Mouse (Mus musculus) kidney, postnatal 4 days (tissue): Measurements from ENCODE around the gene Thrb.

Source experiments
- DNase-seq, 2 experiments: peaks; one replicate each; pipeline ENCODE4 v3.0.0; 2021; ENCODE audit warnings: mixed read lengths in 2 of 2

The Thrb gene

DNA sequence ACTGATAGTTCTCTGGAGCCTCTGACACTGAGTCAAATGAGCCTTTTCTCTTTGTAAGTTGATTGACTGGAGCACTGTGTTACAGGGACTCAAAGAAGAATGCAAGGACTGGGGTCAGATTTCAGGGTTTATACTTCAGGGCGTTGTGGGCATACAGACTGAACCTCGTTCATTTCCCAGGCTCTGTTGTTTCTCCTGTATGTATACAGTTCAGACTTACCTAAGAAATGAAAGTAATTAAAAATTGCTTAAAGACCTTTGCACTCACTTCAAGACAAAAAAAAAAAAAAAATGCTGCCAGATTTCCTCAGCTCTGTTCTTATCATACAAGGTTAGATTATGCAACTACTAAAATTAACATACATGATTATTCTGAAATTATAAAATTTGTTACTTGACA, 126.2 kb downstream of the Thrb start:
- no peak for DNase-seq

DNA sequence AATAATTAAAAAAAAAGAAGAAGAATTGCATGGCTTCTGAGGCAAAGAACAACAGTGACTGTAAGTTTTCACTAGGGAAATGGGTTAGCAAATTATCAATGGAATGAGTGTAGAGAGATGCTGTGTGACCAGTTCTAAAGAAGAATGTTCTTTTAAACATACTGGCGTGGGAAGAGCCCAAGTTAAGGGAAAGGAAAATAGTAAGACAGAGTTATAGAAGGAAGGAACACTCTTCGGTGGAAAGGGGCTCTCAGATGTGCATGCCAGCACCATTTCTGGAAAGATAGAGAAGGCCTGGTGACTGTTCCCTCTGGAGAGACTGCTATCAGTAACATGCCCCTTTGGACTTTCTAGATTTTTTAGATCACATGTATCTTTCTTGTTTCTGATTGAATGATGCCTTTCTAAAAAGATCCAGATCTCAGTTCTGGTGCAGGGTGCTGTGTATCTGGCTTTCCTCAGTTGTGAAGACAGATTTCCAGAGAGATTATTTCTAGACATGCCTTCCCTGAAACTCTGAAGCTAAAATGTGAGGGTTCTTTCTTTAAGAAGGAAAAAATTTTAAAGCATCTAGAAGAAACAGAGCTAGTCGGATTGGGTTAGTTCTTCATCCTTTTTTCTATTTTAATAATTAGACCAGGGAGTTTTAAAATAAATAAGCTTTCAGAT, 144.0 kb downstream of the Thrb start:
- no peak for DNase-seq

DNA sequence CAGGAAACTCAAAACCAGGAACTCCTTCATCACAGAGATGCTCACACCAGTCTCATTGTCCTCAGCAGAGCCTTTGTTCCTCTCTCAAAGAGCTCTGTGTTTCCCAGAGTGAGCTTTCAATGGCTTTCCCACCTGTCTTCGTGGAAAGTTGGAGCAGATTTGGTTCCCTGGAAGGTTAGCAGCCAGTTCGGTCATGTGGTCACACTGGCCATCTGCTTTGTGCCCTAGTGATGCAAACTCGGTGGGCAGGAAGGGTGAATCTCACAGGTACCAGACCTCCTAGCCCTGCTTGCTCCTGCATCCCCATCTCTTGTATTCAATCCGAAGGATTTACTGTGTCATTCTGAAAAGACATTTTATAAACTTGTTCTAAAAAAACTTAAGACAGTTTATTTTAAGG, 151.0 kb downstream of the Thrb start:
- no peak for DNase-seq

DNA sequence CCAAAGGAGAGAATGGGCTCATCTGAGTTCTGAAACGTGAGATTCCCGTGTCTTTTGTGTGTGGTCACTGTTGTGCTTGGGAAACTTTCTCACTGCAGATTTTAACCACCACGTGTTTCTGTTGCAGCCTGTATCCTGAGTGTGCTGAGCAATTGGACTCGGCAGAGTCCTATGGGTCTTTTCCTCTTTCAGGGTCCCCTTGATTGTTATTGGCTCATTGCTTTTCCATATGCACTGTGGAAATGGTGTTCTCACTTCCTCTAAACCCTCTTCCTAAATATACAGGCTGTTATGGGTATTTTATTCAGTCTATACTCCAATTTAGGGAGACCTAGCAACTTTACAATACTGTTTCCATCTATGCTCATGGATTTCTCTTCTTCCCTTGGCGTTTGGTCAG, 152.4 kb downstream of the Thrb start:
- DNase-seq, result no peak

DNA sequence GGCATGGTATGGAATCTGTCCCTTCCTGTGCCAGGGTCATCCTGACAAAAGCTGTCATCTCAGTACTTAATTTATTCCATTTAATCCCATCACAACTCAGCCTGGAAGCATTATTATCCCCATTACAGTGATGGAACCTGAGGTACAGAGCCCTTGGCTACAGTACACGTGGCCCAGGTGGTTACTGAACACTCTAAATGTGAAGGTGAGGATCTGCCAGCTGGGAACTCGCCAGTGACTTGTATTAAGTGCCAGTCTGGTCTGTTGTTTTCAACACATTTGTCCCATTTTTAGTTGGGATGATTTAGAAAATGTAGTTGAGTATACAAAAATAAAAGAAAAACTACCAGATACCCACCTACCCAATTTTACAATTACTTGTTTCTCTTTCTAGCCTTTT, 155.0 kb downstream of the Thrb start:
- no peak for DNase-seq

DNA sequence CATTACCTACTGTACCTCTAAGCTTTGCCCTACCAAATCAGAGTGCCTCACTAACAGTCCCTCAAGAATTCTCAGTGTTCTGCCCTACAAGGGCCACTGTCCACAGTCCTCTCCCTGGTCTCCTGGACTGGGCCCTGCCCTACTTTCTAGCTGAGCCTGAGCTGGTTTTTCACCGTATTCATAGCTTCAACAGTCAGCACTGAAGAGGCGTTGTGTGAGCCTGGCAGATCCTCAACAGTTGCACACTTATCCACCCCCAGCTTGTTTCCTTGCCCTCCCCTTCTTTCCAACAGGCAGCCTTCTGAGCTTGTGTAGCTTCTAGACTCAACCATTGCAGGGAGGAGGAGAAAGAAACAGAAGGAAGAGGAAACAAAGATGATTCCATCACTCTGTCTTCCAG, 158.0 kb downstream of the Thrb start:
- DNase-seq, result no peak

DNA sequence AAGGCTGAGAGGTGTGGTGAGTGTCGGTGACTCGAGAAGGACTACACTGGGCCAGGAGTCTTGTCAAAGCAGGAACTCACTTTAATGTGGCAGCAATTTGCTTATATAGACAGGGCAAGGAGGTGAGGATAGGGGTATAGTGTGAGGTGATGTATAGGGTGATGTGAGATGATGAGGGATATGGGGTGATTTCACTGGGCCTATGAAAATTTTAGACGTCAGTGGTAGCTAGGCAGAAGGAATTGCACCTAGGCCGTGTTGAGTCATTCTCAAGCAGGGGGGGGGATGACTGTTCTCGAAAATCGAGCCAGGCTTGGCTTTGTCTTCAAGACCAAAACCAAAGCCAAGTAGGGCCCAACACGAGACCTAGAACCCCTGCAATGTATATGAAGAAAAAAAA, 162.7 kb downstream of the Thrb start:
- DNase-seq, result no peak

DNA sequence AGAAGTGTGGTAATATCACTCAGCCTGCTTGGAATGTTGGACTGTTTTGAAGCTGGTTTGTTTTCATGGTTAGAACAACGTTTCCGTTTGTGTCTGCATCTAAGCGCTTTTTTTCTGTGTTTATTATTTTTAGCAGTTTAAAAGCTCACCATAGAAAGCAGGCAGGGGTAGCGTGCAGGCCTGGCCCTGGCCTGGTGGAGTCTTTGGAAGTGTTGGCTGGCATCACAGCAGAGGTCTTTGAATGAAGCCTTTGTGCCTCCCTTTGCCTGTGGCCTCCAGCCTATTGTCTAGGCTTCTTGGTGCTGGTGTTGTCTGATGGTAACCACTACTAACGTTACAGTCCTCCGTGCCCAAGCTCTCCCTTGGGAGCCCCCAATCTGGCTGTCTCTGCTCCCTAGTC, 167.3 kb downstream of the Thrb start:
- no peak for DNase-seq

DNA sequence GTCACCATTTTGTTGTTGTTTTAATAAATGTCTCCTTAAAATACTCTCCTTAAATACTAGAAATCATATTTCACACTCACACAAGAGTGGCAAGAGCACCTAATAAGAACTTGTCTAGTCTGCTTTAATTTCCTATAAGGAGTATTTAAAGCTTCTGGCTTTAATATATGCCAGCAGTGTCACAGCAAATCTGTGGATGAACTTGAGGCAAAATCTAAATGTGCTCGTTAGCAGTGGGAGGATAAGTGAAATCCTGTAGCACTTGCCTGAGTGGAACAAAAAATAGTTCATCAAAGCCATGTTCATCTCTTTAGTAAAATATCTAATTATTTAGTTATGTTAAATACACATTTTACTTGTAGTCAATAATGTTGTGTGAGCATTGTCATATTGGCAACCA, 175.7 kb downstream of the Thrb start:
- no peak for DNase-seq

DNA sequence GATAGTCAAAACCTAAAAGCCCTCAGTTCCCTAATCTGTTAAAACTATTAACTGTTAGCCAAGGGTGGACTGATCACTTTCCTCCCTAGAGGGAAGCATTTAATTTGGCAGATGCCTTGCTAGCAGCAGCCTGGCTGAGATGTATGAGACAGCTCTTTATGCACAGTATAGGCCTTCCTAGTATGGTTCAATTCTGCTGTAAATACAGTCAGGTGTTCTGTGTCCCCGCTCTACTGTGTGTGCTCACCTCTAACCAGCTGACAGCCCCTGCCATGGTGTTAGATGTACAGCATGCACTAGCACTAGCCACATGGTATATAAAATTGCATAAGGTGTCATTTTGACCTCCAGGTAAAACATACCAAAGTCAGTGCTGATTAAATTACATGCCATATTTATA, 176.7 kb downstream of the Thrb start:
- no peak for DNase-seq

DNA sequence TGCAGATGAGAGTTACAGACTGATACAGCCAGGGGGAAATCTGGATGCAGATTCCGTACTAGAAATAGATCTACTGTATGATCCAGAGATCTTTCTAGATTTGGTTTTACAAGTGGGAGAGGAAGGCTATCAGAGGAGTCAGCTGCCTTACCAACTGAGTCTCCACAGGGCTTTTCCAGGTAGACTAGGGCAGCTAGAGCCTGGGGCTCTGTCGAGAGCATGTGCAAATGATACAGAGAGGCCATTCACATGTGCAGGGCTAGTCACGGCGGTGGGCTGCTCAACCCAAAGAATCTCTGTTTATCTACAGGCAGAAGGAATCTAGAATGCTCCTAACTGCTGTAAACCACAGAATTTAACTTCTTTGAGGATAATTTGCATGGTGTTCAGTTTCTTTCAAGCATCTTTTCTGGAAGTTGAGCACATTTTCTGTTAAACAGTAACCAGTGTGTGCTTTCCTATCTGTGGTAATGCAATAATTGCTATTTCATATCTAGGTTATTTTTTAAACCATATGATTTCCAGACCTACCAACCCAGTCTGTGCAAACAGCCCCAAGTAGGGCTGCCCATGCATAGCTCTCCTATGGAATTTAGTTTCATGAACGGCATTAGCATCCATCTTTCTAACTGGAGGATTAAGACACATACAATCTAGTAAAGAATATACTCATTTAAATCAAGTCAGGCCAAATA, 185.1 kb downstream of the Thrb start:
- no peak for DNase-seq

DNA sequence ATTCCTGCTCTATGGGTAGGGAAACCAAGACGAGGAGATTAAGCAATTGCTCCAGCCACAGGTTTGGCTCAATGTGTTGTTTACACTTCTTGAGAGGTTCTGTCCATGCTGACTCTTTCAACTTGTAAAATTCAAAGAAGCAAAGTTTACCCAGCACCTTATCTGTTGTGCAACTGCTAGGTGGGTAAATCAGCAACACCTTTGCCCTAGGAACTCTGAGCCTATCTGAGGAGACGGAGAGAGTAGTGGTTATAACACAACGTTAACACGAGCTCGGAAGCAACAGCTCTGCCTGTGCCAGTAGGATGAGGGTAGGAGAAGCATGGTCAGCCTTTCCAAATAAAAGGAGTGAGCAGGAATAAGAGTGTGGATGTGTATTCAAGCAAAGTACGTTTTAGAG, 185.8 kb downstream of the Thrb start:
- no peak for DNase-seq

DNA sequence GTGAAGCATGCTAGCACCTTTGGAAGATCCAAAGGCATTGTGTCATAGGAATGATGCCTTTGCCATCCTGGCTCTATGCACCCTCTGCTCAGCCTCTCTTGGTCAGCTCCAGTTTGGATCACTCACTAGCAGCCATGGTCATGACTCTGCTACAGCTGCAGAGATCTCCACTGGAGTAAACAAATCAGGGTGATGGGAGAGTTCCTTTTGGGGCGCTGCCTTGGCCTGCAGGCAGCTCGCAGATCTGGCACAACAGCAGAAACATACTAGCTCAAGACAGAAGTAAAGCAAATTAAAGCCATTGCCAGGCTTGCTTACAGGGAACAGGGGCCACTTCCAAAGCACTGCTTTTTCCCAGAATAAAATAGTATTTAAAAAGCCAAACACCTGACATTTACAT, 186.6 kb downstream of the Thrb start:
- DNase-seq, result no peak

DNA sequence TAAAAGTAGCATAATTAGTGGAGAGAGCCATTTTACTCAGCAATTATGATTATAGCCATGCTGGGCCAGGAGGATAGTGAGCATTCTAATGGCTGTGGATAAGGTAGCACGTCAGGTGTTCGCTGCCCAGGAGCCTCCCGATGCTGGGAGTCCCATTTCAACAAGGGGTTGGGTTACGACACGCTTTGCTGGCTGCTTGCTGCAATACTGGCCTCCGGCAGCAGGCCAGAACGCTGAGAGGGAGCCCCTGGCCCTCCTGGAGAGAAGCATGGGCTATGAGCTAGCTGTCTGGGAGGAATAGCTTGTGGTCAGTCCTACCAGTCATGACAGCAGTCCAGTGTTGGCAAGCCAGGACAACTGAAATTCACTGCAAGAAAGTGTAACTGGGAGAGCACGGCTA, 187.2 kb downstream of the Thrb start:
- peak; percentile 18 to 28 for DNase-seq

DNA sequence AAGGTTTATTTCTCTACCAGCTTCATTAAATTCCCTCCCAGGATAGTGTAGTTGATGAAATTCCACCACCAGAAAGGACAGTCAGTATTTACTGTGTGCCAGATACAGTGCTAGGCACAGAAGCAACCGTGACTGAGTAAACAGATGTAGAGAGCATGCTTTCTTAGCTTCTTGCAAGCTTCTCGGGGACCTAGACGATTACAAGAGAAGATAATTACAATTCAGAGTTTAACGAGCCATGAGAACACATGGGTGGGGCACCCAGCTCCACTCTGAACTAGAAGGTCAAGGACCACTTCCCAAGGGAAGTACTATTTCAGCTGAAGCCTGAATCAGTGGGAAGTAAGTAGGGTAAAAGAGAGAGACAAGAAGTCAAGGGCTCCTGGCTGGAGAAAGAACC, 190.3 kb downstream of the Thrb start:
- DNase-seq, result peak in 1 of 2 experiments; percentile 6

DNA sequence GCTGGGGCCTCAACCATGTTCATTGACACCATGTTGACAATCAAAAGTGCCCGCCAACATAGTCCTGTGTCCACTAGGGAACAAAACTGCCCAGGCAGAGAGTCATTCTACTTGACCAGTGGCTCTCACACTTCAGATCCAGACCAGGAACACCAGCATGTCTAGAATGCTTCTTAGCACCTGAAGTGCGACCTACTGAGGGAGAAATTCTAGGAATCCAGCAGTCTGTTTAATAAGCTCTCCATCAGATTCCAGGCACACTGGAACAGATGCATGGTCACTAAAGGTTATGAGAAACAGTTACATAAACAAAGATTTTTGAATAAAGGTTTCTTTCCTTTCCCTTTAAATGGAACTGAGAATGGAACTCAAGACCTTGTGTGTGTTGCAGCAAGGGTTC, 192.2 kb downstream of the Thrb start:
- DNase-seq, result no peak

DNA sequence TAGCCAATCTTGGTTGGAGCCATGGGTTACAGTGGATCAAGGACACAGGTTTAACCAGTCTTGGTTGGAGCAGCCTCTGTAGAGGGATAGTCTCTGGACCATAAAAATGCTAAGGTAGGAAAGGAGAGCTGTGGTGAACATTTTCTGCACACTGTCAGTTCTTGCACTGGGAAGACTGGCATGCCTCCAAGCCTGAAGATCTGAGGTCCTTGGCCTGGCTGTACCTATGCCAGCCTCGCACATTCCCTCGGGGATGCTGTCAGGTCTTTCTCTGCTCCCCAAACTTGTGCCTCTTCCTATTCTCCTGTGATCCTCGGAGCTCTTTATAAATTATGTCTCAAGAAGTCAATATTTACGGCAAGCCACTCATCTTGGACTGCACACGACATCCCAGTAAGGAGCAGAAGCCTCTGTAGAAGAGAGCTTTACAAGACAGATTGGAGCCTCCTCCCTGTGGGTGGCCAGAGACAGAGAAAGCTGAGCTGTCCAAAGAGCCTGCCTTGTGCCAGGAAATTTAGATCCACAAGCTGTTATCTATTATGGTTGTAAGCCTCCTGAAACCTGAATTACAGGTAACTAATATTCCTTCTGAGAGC, 199.8 kb downstream of the Thrb start:
- no peak for DNase-seq

DNA sequence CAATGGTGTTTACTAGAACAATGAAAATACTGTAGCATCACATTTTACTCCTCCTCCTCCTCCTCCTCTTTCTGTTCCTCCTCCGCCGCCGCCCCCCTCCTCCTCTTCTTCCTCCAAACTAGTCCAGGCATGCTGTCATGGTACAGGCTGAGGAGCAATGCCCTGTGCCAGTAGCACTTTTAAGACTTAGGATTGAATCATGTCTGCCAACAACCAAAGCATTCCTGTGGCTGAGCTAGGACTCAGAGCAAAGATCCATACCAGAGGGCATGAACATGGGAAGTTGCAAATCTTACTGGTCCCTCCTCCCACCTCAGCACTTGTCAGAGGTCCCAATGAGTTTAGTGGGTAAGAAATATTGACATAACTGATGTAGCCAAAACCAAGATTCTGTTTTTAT, 202.6 kb downstream of the Thrb start:
- no peak for DNase-seq

DNA sequence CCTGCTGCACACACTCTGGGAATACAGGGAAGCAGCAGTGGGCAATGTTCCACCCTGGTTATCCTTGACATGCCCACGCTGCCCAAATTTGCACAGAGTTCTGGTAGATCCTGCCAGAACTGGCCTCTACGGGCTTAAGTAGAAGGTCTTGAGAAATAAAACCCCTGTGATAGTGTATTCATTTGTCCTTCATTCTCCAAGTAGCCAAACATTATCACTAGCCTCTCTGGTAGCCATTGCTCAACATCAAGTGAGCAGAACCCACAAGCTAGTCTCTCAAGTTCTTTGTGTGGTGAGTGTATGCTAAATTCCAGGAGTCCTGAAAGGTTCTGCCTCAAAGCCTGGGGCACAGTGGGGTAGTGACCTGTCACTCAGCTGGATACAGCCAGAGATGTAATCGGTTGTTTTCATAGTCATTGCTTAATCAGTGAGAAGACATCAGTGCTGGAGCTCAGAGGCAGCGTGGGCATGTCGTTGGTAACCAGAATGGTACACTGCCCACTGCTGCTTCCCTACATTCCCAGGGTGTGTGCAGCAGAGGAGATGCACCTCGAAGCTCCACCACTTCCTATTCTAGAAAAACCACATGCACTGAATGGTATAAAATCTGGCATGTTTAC, 203.8 kb downstream of the Thrb start:
- no peak for DNase-seq

DNA sequence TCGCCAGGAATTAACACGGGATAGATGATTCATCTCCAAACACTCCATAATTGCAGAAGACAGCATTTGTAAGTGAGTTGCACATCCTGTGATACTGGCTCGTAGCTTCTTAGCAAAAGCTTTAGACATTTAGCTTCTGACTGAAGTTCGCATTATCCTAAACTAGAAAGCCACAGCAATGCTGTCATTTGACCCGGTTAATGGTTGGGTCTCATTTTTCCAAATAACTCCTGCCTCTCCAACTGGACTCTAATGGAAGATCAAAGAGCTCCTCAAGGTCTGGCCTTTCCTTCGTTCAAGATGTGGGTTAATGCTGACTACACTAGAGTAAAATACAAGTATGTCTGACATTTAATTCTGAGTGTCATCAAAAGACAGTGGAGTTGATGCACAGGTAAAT, 208.3 kb downstream of the Thrb start:
- DNase-seq, result no peak

DNA sequence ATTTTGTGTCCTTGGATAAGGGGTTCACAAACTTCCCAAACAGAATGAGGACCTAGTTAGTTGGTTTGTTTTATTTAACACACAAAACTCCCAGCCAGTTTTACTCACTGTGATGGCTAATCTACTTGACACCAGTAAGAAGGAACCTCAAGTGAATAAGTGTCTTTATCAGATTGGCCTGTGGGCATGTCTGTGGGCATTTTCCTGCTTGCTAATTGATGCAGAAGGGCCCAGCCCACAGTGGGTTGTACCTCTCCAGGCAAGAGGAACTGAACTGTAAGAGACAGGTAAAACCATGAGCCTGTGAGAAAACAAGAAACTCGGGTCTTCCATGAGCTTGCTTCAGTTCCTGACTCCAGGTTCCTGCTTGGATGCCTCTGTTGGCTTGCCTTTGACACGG, 215.9 kb downstream of the Thrb start:
- DNase-seq, result no peak

DNA sequence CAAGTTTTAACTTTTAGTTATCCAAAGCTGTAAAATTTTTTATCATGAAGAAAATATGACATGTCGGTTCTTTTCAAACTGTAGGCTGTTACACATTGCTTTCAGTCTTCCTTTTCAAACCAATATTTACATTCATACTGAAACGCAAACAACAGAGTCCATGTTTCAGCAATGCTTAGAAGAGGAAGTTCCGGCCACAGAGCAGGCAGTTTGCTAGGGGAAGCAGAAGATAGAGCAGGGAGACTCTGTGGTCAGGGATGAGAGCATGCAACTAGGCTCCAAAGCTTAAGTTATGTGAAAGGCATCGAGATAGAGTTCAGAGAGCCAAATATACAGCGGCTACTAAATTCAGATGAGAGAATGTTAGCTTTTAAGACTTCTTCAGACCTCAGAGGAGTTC, 219.4 kb downstream of the Thrb start:
- DNase-seq, result no peak

DNA sequence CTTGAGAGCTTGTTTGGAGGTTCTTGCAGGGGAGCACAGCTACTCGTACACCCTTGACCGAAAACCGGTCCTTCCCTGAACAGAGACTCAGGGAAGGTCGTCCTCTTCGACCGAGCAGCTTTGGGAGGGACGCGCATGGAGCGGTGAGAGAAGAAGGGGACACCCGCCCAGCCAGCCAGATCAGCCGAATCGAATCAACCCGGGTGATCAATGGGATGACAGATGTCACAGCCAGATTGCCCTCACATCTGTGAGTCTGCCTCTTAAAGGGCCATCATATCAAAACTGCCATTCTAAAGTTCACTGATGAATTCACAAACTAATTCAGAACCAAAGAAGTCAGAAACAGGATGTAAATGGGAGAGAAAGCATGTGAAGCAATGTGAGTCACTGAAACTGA, 224.8 kb downstream of the Thrb start:
- DNase-seq, result no peak

DNA sequence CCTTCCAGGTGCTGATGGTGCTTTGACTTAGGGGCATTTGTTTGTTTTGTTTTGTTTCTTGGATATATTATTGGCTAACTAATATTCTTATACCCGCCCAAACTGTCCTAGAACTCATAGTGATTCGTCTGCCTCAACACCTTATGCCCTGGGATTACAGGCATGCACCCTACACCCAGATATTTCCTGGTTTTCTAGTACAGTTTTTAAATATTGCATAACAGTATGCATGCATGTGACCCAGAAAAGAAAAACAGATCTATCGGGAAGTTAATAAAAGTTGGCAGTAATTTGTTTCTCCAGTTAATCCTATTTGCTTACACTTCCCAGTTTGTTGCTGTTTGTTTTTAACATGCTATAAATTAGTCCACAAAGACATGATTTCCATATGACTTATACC, 225.3 kb downstream of the Thrb start:
- DNase-seq, result no peak
